Mouse (Mus musculus): ENCODE measurements at regions not wholly inside any gene's neighbourhood (a gene's known extent, or its start where the extent isn't known, plus 50 kb on each side); places are given as distances from the start of the nearest gene placed in this dataset.

- DNase-seq (ENCODE audit: low read depth, low spot score) = no peak
Measured at GRCm38 (mm10) chr1:13949241-13949640, 2143.9 kb downstream of the 4930444P10Rik start.

- DNase-seq (ENCODE audit: low read depth, low spot score) = peak; percentile 89
Measured at GRCm38 (mm10) chr1:13941351-13941750, 2151.8 kb downstream of the 4930444P10Rik start.

- peak; percentile 25 for DNase-seq (ENCODE audit: low read depth, low spot score)
Measured at GRCm38 (mm10) chr1:13938344-13938743, 2154.8 kb downstream of the 4930444P10Rik start.

GRCm38 (mm10) chr1:13935938-13936491 is 2157.1 kb downstream of the 4930444P10Rik start:
- no peak for DNase-seq (ENCODE audit: low read depth, low spot score)

- no peak for DNase-seq (ENCODE audit: low read depth, low spot score)
Measured at GRCm38 (mm10) chr1:13928679-13929078, 2164.4 kb downstream of the 4930444P10Rik start.

GRCm38 (mm10) chr1:13927964-13928363 is 2165.2 kb downstream of the 4930444P10Rik start:
- DNase-seq (ENCODE audit: low read depth, low spot score) = no peak

- no peak for DNase-seq (ENCODE audit: low read depth, low spot score)
Measured at GRCm38 (mm10) chr1:13925994-13926393, 2167.1 kb downstream of the 4930444P10Rik start.

- no peak for DNase-seq (ENCODE audit: low read depth, low spot score)
Measured at GRCm38 (mm10) chr1:13915216-13915615, 2177.9 kb downstream of the 4930444P10Rik start.

GRCm38 (mm10) chr1:13879126-13879525 is 2214.0 kb downstream of the 4930444P10Rik start:
- DNase-seq (ENCODE audit: low read depth, low spot score) = no peak

- no peak for DNase-seq (ENCODE audit: low read depth, low spot score)
Measured at GRCm38 (mm10) chr1:13873925-13874324, 2219.2 kb downstream of the 4930444P10Rik start.

GRCm38 (mm10) chr1:13872536-13872935 is 2220.6 kb downstream of the 4930444P10Rik start:
- peak; percentile 42 for DNase-seq (ENCODE audit: low read depth, low spot score)

GRCm38 (mm10) chr1:13870631-13871286 is 2222.4 kb downstream of the 4930444P10Rik start:
- no peak for DNase-seq (ENCODE audit: low read depth, low spot score)

- no peak for DNase-seq (ENCODE audit: low read depth, low spot score)
Measured at GRCm38 (mm10) chr1:13865713-13866112, 2227.4 kb downstream of the 4930444P10Rik start.

GRCm38 (mm10) chr1:13863712-13864111 is 2229.4 kb downstream of the 4930444P10Rik start:
- DNase-seq (ENCODE audit: low read depth, low spot score) = no peak

- DNase-seq (ENCODE audit: low read depth, low spot score) = no peak
Measured at GRCm38 (mm10) chr1:13861070-13861511, 2232.0 kb downstream of the 4930444P10Rik start.

GRCm38 (mm10) chr1:13860469-13860868 is 2232.7 kb downstream of the 4930444P10Rik start:
- no peak for DNase-seq (ENCODE audit: low read depth, low spot score)

GRCm38 (mm10) chr1:13859723-13860122 is 2233.4 kb downstream of the 4930444P10Rik start:
- no peak for DNase-seq (ENCODE audit: low read depth, low spot score)

- no peak for DNase-seq (ENCODE audit: low read depth, low spot score)
Measured at GRCm38 (mm10) chr1:13858371-13859018, 2234.6 kb downstream of the 4930444P10Rik start.

GRCm38 (mm10) chr1:13856998-13857397 is 2236.1 kb downstream of the 4930444P10Rik start:
- DNase-seq (ENCODE audit: low read depth, low spot score) = no peak

GRCm38 (mm10) chr1:13851144-13851543 is 2242.0 kb downstream of the 4930444P10Rik start:
- DNase-seq (ENCODE audit: low read depth, low spot score) = no peak

- no peak for DNase-seq (ENCODE audit: low read depth, low spot score)
Measured at GRCm38 (mm10) chr1:13849071-13849470, 2244.1 kb downstream of the 4930444P10Rik start.

GRCm38 (mm10) chr1:13846336-13846865 is 2246.7 kb downstream of the 4930444P10Rik start:
- peak; percentile 76 for DNase-seq (ENCODE audit: low read depth, low spot score)

- DNase-seq (ENCODE audit: low read depth, low spot score) = no peak
Measured at GRCm38 (mm10) chr1:13840309-13840622, 2252.9 kb downstream of the 4930444P10Rik start.
